Mouse (Mus musculus) neural tube, embryonic 14.5 days (tissue): ENCODE results near the gene Plxna3. TPM values are rescaled to one million over a fixed set of nuclear protein-coding genes. Genes with fewer than 3 reads are reported as not detected.

Source experiments
- ATAC-seq: fragments of 200-750 bp; cut with Nextera tagmentation; 2 replicates; pipeline ENCODE4 v1.8.0; 2017; ENCODE audit warnings: low read depth, mild to moderate bottlenecking, moderate TSS enrichment, moderate library complexity
- H3K27ac ChIP-seq: fragments of 300-500 bp; sonication (generic); 2 replicates; pipeline ENCODE4 v1.5.1; 2014; ENCODE audit warnings: low read depth, mild to moderate bottlenecking, control low read depth, low read length, moderate library complexity, mixed read lengths
- H3K27me3 ChIP-seq: fragments of 300-500 bp; sonication (generic); 2 replicates; pipeline ENCODE4 v1.6.1; 2014; ENCODE audit warnings: low read length; ENCODE audit not compliant: control insufficient read depth, insufficient read depth
- H3K36me3 ChIP-seq: fragments of 300-500 bp; sonication (generic); 2 replicates; pipeline ENCODE4 v1.6.1; 2014; ENCODE audit warnings: low read length, mixed read lengths; ENCODE audit not compliant: control insufficient read depth, insufficient read depth
- H3K4me1 ChIP-seq: fragments of 300-500 bp; sonication (generic); 2 replicates; pipeline ENCODE4 v1.6.1; 2014; ENCODE audit warnings: low read length; ENCODE audit not compliant: control insufficient read depth, insufficient read depth
- H3K4me2 ChIP-seq: fragments of 300-500 bp; sonication (generic); 2 replicates; pipeline ENCODE4 v1.6.1; 2014; ENCODE audit warnings: mild to moderate bottlenecking, low read depth, low read length, control low read depth
- H3K4me3 ChIP-seq: fragments of 300-500 bp; sonication (generic); 2 replicates; pipeline ENCODE4 v1.5.1; 2014; ENCODE audit warnings: low read depth, low read length, control low read depth, mixed read lengths
- H3K9ac ChIP-seq: fragments of 300-500 bp; sonication (generic); replicated peaks from 2 replicates; pipeline ENCODE4 v1.6.1; 2014; ENCODE audit warnings: low read depth, mild to moderate bottlenecking, control low read depth, low read length, mixed read lengths
- H3K9me3 ChIP-seq: fragments of 300-500 bp; sonication (generic); 2 replicates; pipeline ENCODE4 v1.6.1; 2016; ENCODE audit warnings: low read length; ENCODE audit not compliant: control insufficient read depth
- WGBS: fragments of 180-500 bp; shearing (Covaris S2); extraction: QIAGEN DNeasy Blood & Tissue Kit; methylation state at CpG from one replicate; pipeline ENCODE4 v1.1.7; 2014; 5-methylcytosine and 5-hydroxymethylcytosine counted together
- polyA plus RNA-seq: library from polyadenylated mRNA; unstranded; fragments of >200 nt; fragmentation: Nextera tagmentation; extraction: Ambion mirVana; gene quantifications from 2 replicates; pipeline ENCODE4 v1.2.1, GENCODE M21; 2014

Gene Plxna3
- 42.5 and 47.1 TPM in 2 replicates for polyA plus RNA-seq

DNA sequence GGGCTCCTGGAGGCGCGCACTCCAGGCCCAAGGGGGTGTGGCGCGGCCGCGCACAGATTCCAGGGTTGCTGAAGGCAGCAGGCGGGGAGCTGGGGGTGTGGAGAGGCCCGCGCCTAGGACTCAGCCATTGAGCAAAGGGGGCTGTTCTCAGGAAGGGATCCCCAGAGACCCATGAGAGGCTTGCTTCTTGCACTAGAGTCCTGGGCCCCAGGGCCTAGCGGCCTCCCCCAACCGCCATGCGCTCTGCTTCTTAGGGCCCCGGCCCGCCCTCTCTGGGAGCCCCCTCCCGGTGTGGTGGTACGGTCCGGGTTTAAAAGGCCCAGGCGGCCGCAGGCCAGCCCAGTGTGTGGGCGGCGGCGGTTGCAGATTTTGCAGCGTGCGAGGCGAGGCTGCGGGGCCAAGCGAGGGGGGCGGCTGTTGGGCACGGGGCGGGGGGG is at the start of gene Plxna3:
Gene Plxna3 (plus strand): TSS at position 342 of the 437 bp plus-strand sequence.
- peak; percentile 95 for ATAC-seq
- Histone ChIP-seq H3K9me3 (no peaks in the 10 kb centered on the region), H3K36me3 (no peaks in the 10 kb centered on the region), H3K4me3 (peak within 1 kb of the TSS; percentile 48), H3K27ac (peak within 1 kb of the TSS; percentile 77), H3K4me2 (peak within 1 kb of the TSS; percentile 69), H3K27me3 (no peaks in the 10 kb centered on the region), H3K4me1 (peaks cover 8% of the 10 kb centered on the region; the same call in 1 of the 2 replicates), H3K9ac (peak within 1 kb of the TSS; percentile 58)
- WGBS, result 11% methylated on average over 18 of the region's 30 CpGs

GRCm38 (mm10) chrX:74281041-74281731 is 47.7 kb upstream of the Plxna3 start:
- peak overlapping the region; percentile 72 for H3K4me2 ChIP-seq
- H3K4me3 ChIP-seq, result peak overlapping the region; percentile 50
- WGBS, result 13% methylated on average over 14 of the region's 14 CpGs
- H3K4me1 ChIP-seq, result 0 out of 2 replicates have a peak, but pooled peaks cover 3% of the 10 kb centered on the region
- H3K36me3 ChIP-seq, result no peaks in the 10 kb centered on the region
- no peaks in the 10 kb centered on the region for H3K9me3 ChIP-seq
- peak; percentile 23; the same call in 1 of the 2 replicates for ATAC-seq
- H3K9ac ChIP-seq, result peak overlapping the region; percentile 70
- no peaks in the 10 kb centered on the region for H3K27me3 ChIP-seq
- H3K27ac ChIP-seq, result no peak overlapping the region

DNA sequence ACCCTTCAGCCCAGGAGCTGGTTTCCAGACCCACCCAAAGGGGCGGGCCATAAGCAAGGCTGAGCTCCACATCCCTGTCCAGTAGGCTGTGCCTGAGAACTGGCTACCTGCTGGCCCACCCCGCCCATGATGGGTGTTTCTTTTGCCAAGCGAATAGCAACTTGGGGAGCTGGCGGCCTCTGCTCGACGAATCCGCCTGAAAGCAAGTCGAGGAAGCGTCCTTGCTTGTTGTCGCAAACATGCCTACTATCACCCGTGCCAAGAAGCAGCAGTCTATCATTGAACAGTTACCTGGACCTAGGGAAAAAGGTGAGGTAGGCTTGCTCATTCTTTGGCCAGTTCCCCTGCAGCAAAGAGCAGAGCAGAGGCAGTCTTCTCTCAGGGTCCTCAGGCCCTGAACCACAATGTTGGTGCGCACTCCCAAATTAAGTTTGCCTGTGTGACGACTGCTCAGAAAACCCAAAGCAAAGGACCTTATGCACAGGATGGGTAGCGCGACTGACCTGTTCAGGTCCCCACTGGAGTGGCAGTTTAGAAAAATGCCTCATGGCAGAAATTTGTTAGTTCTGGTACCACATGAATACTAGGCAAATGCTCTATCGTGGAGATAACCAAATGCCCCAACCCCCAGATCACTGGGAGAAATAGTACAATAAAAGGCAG is 47.0 kb upstream of the Plxna3 start, which contains the start of the genes Taz and Dnase1l1:
Gene Taz (plus strand): TSS at position 181 of the 663 bp plus-strand sequence.
Gene Dnase1l1 (minus strand): TSS at position 606 of the 663 bp plus-strand sequence.
- 8% methylated on average over 15 of the region's 16 CpGs for WGBS
- ATAC-seq, result peak; percentile 52; the same call in 1 of the 2 replicates
- no peaks in the 10 kb centered on the region for H3K9me3 ChIP-seq
- H3K27me3 ChIP-seq, result no peaks in the 10 kb centered on the region
- 0 out of 2 replicates have a peak, but pooled peaks cover 3% of the 10 kb centered on the region for H3K4me1 ChIP-seq
- peak within 1 kb of the TSS; percentile 78 for H3K27ac ChIP-seq
- peak within 1 kb of the TSS; percentile 70 for H3K9ac ChIP-seq
- no peaks in the 10 kb centered on the region for H3K36me3 ChIP-seq
- peak within 1 kb of the TSS; percentile 50 for H3K4me3 ChIP-seq
- H3K4me2 ChIP-seq, result peak within 1 kb of the TSS; percentile 72

GRCm38 (mm10) chrX:74282395-74283091 is 46.3 kb upstream of the Plxna3 start:
- H3K4me3 ChIP-seq, result peak overlapping the region; percentile 50
- peak overlapping the region; percentile 72 for H3K4me2 ChIP-seq
- no peaks in the 10 kb centered on the region for H3K36me3 ChIP-seq
- ATAC-seq, result peak; percentile 87
- no peaks in the 10 kb centered on the region for H3K9me3 ChIP-seq
- H3K9ac ChIP-seq, result peak overlapping the region; percentile 70
- WGBS, result 16% methylated on average over 39 of the region's 39 CpGs
- H3K27ac ChIP-seq, result peak overlapping the region; percentile 78
- 0 out of 2 replicates have a peak, but pooled peaks cover 3% of the 10 kb centered on the region for H3K4me1 ChIP-seq
- no peaks in the 10 kb centered on the region for H3K27me3 ChIP-seq

DNA sequence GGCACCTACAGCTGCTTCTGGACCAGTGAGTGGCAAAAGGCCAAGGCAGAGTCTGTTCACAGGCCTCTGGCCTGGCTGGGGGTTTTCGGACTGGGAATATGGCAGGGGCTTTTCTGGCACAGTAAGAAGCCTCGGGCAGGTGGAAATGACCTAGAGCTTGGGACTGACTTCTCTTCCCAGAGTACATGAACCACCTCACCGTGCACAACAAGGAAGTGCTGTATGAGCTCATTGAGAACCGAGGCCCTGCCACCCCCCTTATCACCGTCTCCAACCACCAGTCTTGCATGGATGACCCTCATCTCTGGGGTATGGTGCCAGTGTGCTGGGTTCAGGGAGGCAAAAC is 45.8 kb upstream of the Plxna3 start:
- Histone ChIP-seq H3K27me3 (no peaks in the 10 kb centered on the region), H3K4me1 (0 out of 2 replicates have a peak, but pooled peaks cover 3% of the 10 kb centered on the region), H3K9me3 (no peaks in the 10 kb centered on the region), H3K9ac (peak overlapping the region; percentile 70), H3K4me3 (peak overlapping the region; percentile 50), H3K4me2 (peak overlapping the region; percentile 72), H3K36me3 (no peaks in the 10 kb centered on the region), H3K27ac (peak overlapping the region; percentile 78)
- peak; percentile 33 for ATAC-seq
- WGBS, result 58% methylated on average over 5 of the region's 5 CpGs

DNA sequence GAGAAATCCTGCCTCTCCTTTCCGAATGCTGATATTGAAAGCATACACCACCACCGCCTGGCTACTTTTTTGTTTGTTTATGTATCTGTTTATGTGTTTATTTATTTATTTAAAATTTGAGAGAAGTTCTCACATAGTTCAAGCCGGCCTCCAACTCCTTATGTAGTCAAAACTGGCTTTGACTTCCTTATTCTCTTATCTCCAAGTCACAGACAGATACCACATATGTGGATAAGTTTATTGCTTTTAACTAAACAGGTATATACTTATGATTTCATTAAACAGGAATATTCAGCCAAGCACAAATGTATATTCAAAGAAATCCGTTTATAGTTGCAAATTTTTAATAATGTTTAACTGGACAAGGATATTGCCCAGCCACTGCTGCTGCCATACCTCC is 35.4 kb upstream of the Plxna3 start:
- H3K9ac ChIP-seq, result no peak overlapping the region
- 75% methylated on average over 4 of the region's 4 CpGs for WGBS

DNA sequence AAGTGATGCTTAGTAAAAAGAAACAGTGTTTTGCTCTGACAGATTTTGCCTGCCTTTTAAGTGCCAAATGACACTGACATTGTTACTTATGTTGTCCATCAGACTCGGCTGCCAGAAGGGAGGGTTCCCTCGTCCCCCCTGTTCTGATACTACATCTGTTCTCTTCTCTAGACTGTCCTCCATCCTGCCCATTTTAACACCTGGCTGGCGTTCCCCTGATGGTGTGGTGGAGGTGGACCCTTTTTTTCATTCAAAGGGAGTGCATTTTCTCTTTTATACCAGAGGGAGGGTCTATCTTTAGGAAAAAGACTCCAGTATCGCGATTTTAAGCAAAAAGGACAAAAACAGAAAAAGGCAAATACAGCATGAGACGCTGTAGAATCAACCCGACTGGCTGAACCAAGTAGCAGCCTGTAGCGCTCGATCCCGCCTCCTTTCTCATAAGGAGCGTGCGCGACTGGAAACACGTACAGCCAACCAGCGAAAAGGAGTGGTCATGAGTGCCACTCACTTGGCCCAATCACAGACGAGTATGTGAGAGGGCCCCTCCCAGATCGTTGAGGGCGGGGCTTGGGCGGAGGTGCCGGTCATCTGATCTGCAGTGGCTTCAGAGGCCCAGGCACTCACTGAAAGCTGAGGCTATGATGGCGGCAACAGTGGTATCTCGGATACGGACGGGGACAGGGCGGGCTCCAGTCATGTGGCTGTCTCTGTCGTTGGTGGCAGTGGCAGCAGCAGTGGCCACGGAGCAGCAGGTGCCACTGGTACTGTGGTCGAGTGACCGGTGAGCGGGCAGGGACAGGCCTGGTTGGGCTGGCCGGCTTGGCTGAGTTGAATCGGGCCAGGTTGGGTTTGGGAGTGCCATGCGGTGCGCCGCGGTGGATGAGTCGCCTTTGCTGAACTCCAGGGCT is 32.1 kb upstream of the Plxna3 start, which contains the start of gene Atp6ap1:
Gene Atp6ap1 (plus strand): TSS at position 560 of the 911 bp plus-strand sequence.
- WGBS, result 15% methylated on average over 37 of the region's 37 CpGs
- peak within 1 kb of the TSS; percentile 53 for H3K4me3 ChIP-seq
- H3K27me3 ChIP-seq, result no peaks in the 10 kb centered on the region
- H3K27ac ChIP-seq, result peak within 1 kb of the TSS; percentile 63
- H3K9me3 ChIP-seq, result no peaks in the 10 kb centered on the region
- peak within 1 kb of the TSS; percentile 72 for H3K9ac ChIP-seq
- H3K4me1 ChIP-seq, result no peaks in the 10 kb centered on the region
- peaks cover 7% of the 10 kb centered on the region for H3K36me3 ChIP-seq
- ATAC-seq, result peak; percentile 99
- peak within 1 kb of the TSS; percentile 65 for H3K4me2 ChIP-seq

More for the DNA sequence above, 35.4 kb upstream of the Plxna3 start:
- Histone ChIP-seq H3K36me3 (no peaks in the 10 kb centered on the region), H3K4me2 (no peak overlapping the region), H3K27ac (no peak overlapping the region), H3K4me1 (no peaks in the 10 kb centered on the region), H3K4me3 (no peak overlapping the region), H3K27me3 (no peaks in the 10 kb centered on the region), H3K9me3 (no peaks in the 10 kb centered on the region)
- no peak for ATAC-seq

DNA sequence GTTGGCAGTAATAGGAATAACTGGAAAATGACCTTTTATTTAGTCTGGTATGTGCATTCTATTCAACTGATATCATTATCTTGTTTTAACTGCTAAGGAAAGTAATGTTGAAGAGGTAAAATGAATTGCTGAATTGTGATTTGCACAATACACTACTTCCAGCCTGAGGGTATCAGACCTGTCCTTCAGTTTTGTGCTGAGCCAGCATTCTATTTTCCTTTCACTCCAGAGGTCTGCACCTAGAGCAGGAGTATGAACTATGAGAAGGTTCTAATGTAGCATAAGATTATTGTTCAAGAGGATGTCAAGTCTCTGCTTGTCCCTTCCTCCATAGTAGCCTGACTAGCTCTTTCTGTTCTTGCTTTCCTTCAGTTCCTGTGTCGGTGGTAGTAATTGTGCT is 30.5 kb upstream of the Plxna3 start:
- Histone ChIP-seq H3K4me2 (no peak overlapping the region), H3K4me3 (no peak overlapping the region), H3K4me1 (no peaks in the 10 kb centered on the region), H3K9ac (no peak overlapping the region), H3K27ac (no peak overlapping the region), H3K9me3 (no peaks in the 10 kb centered on the region), H3K27me3 (no peaks in the 10 kb centered on the region), H3K36me3 (peaks cover 12% of the 10 kb centered on the region)
- 80% methylated on average over 1 of the region's 1 CpGs for WGBS
- no peak for ATAC-seq
